Mouse (Mus musculus): ENCODE measurements around the gene Rsph1. TPM values are rescaled to one million over a fixed set of nuclear protein-coding genes. Genes with fewer than 3 reads are reported as not detected.

Rsph1 gene
- polyA plus RNA-seq, 1 experiment from 2014 or later, result 2.6 TPM

GRCm38 (mm10) chr17:31226931-31227330 is 50.3 kb downstream of the Rsph1 start:
- Histone ChIP-seq H3K9me3 (ENCODE audit: control insufficient read depth, low read length) (no peaks in the 10 kb centered on the region), H3K27me3 (ENCODE audit: control insufficient read depth, insufficient read depth, low read length) (no peaks in the 10 kb centered on the region), H3K4me3 (ENCODE audit: low read depth, low read length) (no peak overlapping the region), H3K4me1 (replicated peaks; ENCODE audit: control insufficient read depth, insufficient read depth, low read length) (no peaks in the 10 kb centered on the region), H3K9ac (ENCODE audit: low read length) (no peak overlapping the region), H3K27ac (ENCODE audit: low read depth, low read length) (no peak overlapping the region), H3K4me2 (ENCODE audit: low read depth, low read length, severe bottlenecking) (no peak overlapping the region), H3K36me3 (ENCODE audit: control insufficient read depth, insufficient read depth, low read length) (no peaks in the 10 kb centered on the region)
- WGBS, result 87% methylated on average over 7 of the region's 7 CpGs
- no peak for ATAC-seq (replicated peaks; ENCODE audit: low FRiP score)
- DNase-seq (ENCODE audit: low spot score), result no peak

- WGBS, result 83% methylated on average over 3 of the region's 3 CpGs
Observed at GRCm38 (mm10) chr17:31226368-31226767, 50.8 kb downstream of the Rsph1 start.

GRCm38 (mm10) chr17:31224591-31224990 is 52.6 kb downstream of the Rsph1 start:
- H3K9ac ChIP-seq (ENCODE audit: low read length), result no peak overlapping the region
- no peak overlapping the region for H3K4me2 ChIP-seq (ENCODE audit: low read depth, low read length, severe bottlenecking)
- ATAC-seq (replicated peaks; ENCODE audit: low FRiP score), result no peak
- H3K36me3 ChIP-seq (ENCODE audit: control insufficient read depth, insufficient read depth, low read length), result no peaks in the 10 kb centered on the region
- no peak for DNase-seq (ENCODE audit: low spot score)
- no peaks in the 10 kb centered on the region for H3K4me1 ChIP-seq (replicated peaks; ENCODE audit: control insufficient read depth, insufficient read depth, low read length)
- WGBS, result 89% methylated on average over 8 of the region's 8 CpGs
- no peak overlapping the region for H3K4me3 ChIP-seq (ENCODE audit: low read depth, low read length)
- no peak overlapping the region for H3K27ac ChIP-seq (ENCODE audit: low read depth, low read length)
- no peaks in the 10 kb centered on the region for H3K27me3 ChIP-seq (ENCODE audit: control insufficient read depth, insufficient read depth, low read length)
- no peaks in the 10 kb centered on the region for H3K9me3 ChIP-seq (ENCODE audit: control insufficient read depth, low read length)

More at GRCm38 (mm10) chr17:31226368-31226767, 50.8 kb downstream of the Rsph1 start:
- H3K9ac ChIP-seq (ENCODE audit: low read length), result no peak overlapping the region
- no peaks in the 10 kb centered on the region for H3K27me3 ChIP-seq (ENCODE audit: control insufficient read depth, insufficient read depth, low read length)
- H3K4me3 ChIP-seq (ENCODE audit: low read depth, low read length), result no peak overlapping the region
- no peak for ATAC-seq (replicated peaks; ENCODE audit: low FRiP score)
- no peaks in the 10 kb centered on the region for H3K4me1 ChIP-seq (replicated peaks; ENCODE audit: control insufficient read depth, insufficient read depth, low read length)
- no peaks in the 10 kb centered on the region for H3K36me3 ChIP-seq (ENCODE audit: control insufficient read depth, insufficient read depth, low read length)
- no peak overlapping the region for H3K4me2 ChIP-seq (ENCODE audit: low read depth, low read length, severe bottlenecking)
- H3K27ac ChIP-seq (ENCODE audit: low read depth, low read length), result no peak overlapping the region
- H3K9me3 ChIP-seq (ENCODE audit: control insufficient read depth, low read length), result no peaks in the 10 kb centered on the region
- no peak for DNase-seq (ENCODE audit: low spot score)

GRCm38 (mm10) chr17:31223835-31224234 is 53.3 kb downstream of the Rsph1 start:
- Histone ChIP-seq H3K4me1 (replicated peaks; ENCODE audit: control insufficient read depth, insufficient read depth, low read length) (no peaks in the 10 kb centered on the region), H3K9ac (ENCODE audit: low read length) (no peak overlapping the region), H3K4me3 (ENCODE audit: low read depth, low read length) (no peak overlapping the region), H3K36me3 (ENCODE audit: control insufficient read depth, insufficient read depth, low read length) (no peaks in the 10 kb centered on the region), H3K27me3 (ENCODE audit: control insufficient read depth, insufficient read depth, low read length) (no peaks in the 10 kb centered on the region), H3K4me2 (ENCODE audit: low read depth, low read length, severe bottlenecking) (no peak overlapping the region), H3K9me3 (ENCODE audit: control insufficient read depth, low read length) (no peaks in the 10 kb centered on the region), H3K27ac (ENCODE audit: low read depth, low read length) (no peak overlapping the region)
- DNase-seq (ENCODE audit: low spot score), result no peak
- 82% methylated on average over 7 of the region's 7 CpGs for WGBS
- ATAC-seq (replicated peaks; ENCODE audit: low FRiP score), result no peak

- no peak overlapping the region for H3K4me2 ChIP-seq (ENCODE audit: low read depth, low read length, severe bottlenecking)
- no peak for ATAC-seq (replicated peaks; ENCODE audit: low FRiP score)
- 92% methylated on average over 4 of the region's 4 CpGs for WGBS
Observed at GRCm38 (mm10) chr17:31222810-31223310, 54.3 kb downstream of the Rsph1 start.

GRCm38 (mm10) chr17:31216068-31216955 is 60.9 kb downstream of the Rsph1 start:
- no peaks in the 10 kb centered on the region for H3K27me3 ChIP-seq (ENCODE audit: control insufficient read depth, insufficient read depth, low read length)
- H3K9me3 ChIP-seq (ENCODE audit: control insufficient read depth, low read length), result no peaks in the 10 kb centered on the region
- H3K27ac ChIP-seq (ENCODE audit: low read depth, low read length), result no peak overlapping the region
- DNase-seq (ENCODE audit: low spot score), result no peak
- H3K4me2 ChIP-seq (ENCODE audit: low read depth, low read length, severe bottlenecking), result no peak overlapping the region
- no peak overlapping the region for H3K4me3 ChIP-seq (ENCODE audit: low read depth, low read length)
- no peak overlapping the region for H3K9ac ChIP-seq (ENCODE audit: low read length)
- no peak for ATAC-seq (replicated peaks; ENCODE audit: low FRiP score)
- H3K4me1 ChIP-seq (replicated peaks; ENCODE audit: control insufficient read depth, insufficient read depth, low read length), result no peaks in the 10 kb centered on the region
- H3K36me3 ChIP-seq (ENCODE audit: control insufficient read depth, insufficient read depth, low read length), result no peaks in the 10 kb centered on the region
- 44% methylated on average over 5 of the region's 5 CpGs for WGBS

More at GRCm38 (mm10) chr17:31222810-31223310, 54.3 kb downstream of the Rsph1 start:
- Histone ChIP-seq H3K36me3 (ENCODE audit: control insufficient read depth, insufficient read depth, low read length) (no peaks in the 10 kb centered on the region), H3K27me3 (ENCODE audit: control insufficient read depth, insufficient read depth, low read length) (no peaks in the 10 kb centered on the region), H3K9ac (ENCODE audit: low read length) (no peak overlapping the region), H3K4me1 (replicated peaks; ENCODE audit: control insufficient read depth, insufficient read depth, low read length) (no peaks in the 10 kb centered on the region), H3K9me3 (ENCODE audit: control insufficient read depth, low read length) (no peaks in the 10 kb centered on the region), H3K4me3 (ENCODE audit: low read depth, low read length) (no peak overlapping the region), H3K27ac (ENCODE audit: low read depth, low read length) (no peak overlapping the region)
- DNase-seq (ENCODE audit: low spot score), result no peak

GRCm38 (mm10) chr17:31211881-31212280 is 65.3 kb downstream of the Rsph1 start:
- Histone ChIP-seq H3K27me3 (ENCODE audit: control insufficient read depth, insufficient read depth, low read length) (no peaks in the 10 kb centered on the region), H3K36me3 (ENCODE audit: control insufficient read depth, insufficient read depth, low read length) (no peaks in the 10 kb centered on the region), H3K9ac (ENCODE audit: low read length) (no peak overlapping the region), H3K4me3 (ENCODE audit: low read depth, low read length) (no peak overlapping the region), H3K4me1 (replicated peaks; ENCODE audit: control insufficient read depth, insufficient read depth, low read length) (no peaks in the 10 kb centered on the region), H3K9me3 (ENCODE audit: control insufficient read depth, low read length) (no peaks in the 10 kb centered on the region), H3K27ac (ENCODE audit: low read depth, low read length) (no peak overlapping the region), H3K4me2 (ENCODE audit: low read depth, low read length, severe bottlenecking) (no peak overlapping the region)
- no peak for ATAC-seq (replicated peaks; ENCODE audit: low FRiP score)
- no peak for DNase-seq (ENCODE audit: low spot score)
- 92% methylated on average over 6 of the region's 6 CpGs for WGBS

GRCm38 (mm10) chr17:31210299-31210698 is 66.9 kb downstream of the Rsph1 start:
- Histone ChIP-seq H3K4me3 (ENCODE audit: low read depth, low read length) (no peak overlapping the region), H3K9ac (ENCODE audit: low read length) (no peak overlapping the region), H3K36me3 (ENCODE audit: control insufficient read depth, insufficient read depth, low read length) (no peaks in the 10 kb centered on the region), H3K27me3 (ENCODE audit: control insufficient read depth, insufficient read depth, low read length) (no peaks in the 10 kb centered on the region), H3K4me2 (ENCODE audit: low read depth, low read length, severe bottlenecking) (no peak overlapping the region), H3K9me3 (ENCODE audit: control insufficient read depth, low read length) (no peaks in the 10 kb centered on the region), H3K27ac (ENCODE audit: low read depth, low read length) (no peak overlapping the region), H3K4me1 (replicated peaks; ENCODE audit: control insufficient read depth, insufficient read depth, low read length) (no peaks in the 10 kb centered on the region)
- 89% methylated on average over 7 of the region's 7 CpGs for WGBS
- ATAC-seq (replicated peaks; ENCODE audit: low FRiP score) (no peak), DNase-seq (ENCODE audit: low spot score) (no peak)

Measured in forebrain, embryonic 11.5 days (tissue).